Mouse (Mus musculus) midbrain, embryonic 15.5 days (tissue): ENCODE results near the gene Ggact. TPM values are rescaled to one million over a fixed set of nuclear protein-coding genes. Genes with fewer than 3 reads are reported as not detected.

Experiments used
- ATAC-seq: fragments of 200-750 bp; cut with Nextera tagmentation; replicated peaks from 2 replicates; pipeline ENCODE4 v1.8.0; 2017; ENCODE audit warnings: moderate TSS enrichment
- H3K27ac ChIP-seq: fragments of 300-500 bp; sonication (generic); 2 replicates; pipeline ENCODE4 v1.5.1; 2015; ENCODE audit warnings: mild to moderate bottlenecking, inconsistent platforms
- H3K27me3 ChIP-seq: fragments of 300-500 bp; sonication (generic); replicated peaks from 2 replicates; pipeline ENCODE4 v1.6.1; 2015; ENCODE audit warnings: inconsistent platforms
- H3K36me3 ChIP-seq: fragments of 300-500 bp; sonication (generic); replicated peaks from 2 replicates; pipeline ENCODE4 v1.6.1; 2015; ENCODE audit warnings: inconsistent platforms
- H3K4me1 ChIP-seq: fragments of 300-500 bp; sonication (generic); 2 replicates; pipeline ENCODE4 v1.6.1; 2015; ENCODE audit warnings: inconsistent platforms
- H3K4me2 ChIP-seq: fragments of 300-500 bp; sonication (generic); 2 replicates; pipeline ENCODE4 v1.6.1; 2015; ENCODE audit warnings: inconsistent platforms, mild to moderate bottlenecking, moderate library complexity
- H3K4me3 ChIP-seq: fragments of 300-500 bp; sonication (generic); 2 replicates; pipeline ENCODE4 v1.5.1; 2015; ENCODE audit warnings: mild to moderate bottlenecking, inconsistent platforms
- H3K9ac ChIP-seq: fragments of 300-500 bp; sonication (generic); 2 replicates; pipeline ENCODE4 v1.6.1; 2015; ENCODE audit warnings: mild to moderate bottlenecking, inconsistent platforms
- H3K9me3 ChIP-seq: fragments of 300-500 bp; sonication (generic); 2 replicates; pipeline ENCODE4 v1.6.1; 2016; ENCODE audit warnings: inconsistent platforms
- WGBS: fragments of 180-500 bp; shearing (Covaris S2); methylation state at CpG from one replicate; pipeline ENCODE4 v1.1.7; 2015; ENCODE audit warnings: mixed read lengths; 5-methylcytosine and 5-hydroxymethylcytosine counted together
- polyA plus RNA-seq: library from polyadenylated mRNA; unstranded; fragments of >200 nt; fragmentation: Nextera tagmentation; extraction: Ambion mirVana; gene quantifications from 2 replicates; pipeline ENCODE4 v1.2.1, GENCODE M21; 2015

Gene Ggact
- polyA plus RNA-seq, 1 experiment from 2014 or later = 10.3 TPM

DNA sequence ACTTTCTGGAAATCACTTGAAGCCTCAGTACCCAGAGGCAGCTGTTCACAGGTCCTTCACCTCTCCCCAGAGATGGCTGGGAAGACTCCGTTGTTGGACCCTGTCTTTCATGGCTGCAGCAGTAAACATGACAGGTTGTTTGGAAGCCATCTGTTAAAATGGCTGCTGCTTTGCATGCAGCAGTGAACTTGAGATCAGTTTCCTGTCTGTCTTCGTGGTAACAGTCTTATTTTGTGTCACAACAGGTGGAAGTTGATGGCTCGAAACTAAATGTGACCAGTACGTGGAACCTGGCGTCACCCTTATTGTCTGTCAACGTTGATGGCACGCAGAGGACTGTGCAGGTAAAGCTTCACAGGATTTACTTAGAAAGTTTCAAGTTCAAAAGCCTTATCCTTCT, 123.4 kb downstream of the Ggact start:
- H3K4me3 ChIP-seq = no peak overlapping the region
- H3K4me2 ChIP-seq = no peak overlapping the region
- no peak overlapping the region for H3K27ac ChIP-seq
- no peaks in the 10 kb centered on the region for H3K4me1 ChIP-seq
- no peak overlapping the region for H3K9ac ChIP-seq
- WGBS = 76% methylated on average over 7 of the region's 7 CpGs
- H3K9me3 ChIP-seq = no peaks in the 10 kb centered on the region
- ATAC-seq = no peak
- no peaks in the 10 kb centered on the region for H3K27me3 ChIP-seq
- no peaks in the 10 kb centered on the region for H3K36me3 ChIP-seq

DNA sequence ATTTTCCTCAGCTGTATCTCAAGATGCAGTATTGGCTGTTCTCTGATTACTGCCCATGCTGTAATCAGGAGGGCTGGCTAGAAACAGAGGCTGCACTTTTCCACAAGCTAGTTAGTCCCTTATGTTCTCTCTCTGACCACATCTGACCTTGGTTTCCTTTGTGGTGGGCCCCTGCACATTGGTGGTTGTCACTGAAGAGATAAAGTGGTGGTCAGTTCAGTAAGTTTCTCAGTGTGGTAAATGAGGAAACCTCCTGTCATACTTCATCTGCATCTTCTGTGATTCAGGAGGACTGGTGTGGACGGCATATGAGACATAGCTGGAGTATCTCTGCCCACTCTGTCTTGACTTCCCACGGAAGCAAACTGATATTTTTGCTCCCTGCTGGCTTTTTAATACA, 125.4 kb downstream of the Ggact start:
- no peak overlapping the region for H3K9ac ChIP-seq

DNA sequence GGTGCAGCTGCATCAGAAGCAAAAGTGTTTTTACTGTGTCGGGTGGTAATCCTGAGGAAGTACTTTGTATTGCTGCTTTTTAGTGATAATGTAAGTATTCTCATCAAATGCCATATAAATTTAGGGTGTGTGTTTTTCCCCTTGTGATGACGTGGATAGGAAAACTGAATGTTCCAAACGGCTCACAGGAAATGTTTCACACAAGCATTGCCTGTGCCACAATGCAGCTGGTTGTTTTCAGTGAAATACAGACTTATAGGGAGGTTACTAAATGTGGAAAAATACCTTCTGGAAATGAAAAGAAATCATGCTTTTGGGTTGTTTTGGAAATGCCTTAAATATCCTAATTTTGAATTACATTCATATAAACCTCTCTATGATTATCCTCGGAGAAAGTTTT, 128.9 kb downstream of the Ggact start:
- no peak overlapping the region for H3K4me2 ChIP-seq
- no peaks in the 10 kb centered on the region for H3K9me3 ChIP-seq
- WGBS = 84% methylated on average over 4 of the region's 4 CpGs
- no peaks in the 10 kb centered on the region for H3K4me1 ChIP-seq
- no peak for ATAC-seq
- H3K27me3 ChIP-seq = no peaks in the 10 kb centered on the region
- no peaks in the 10 kb centered on the region for H3K36me3 ChIP-seq
- no peak overlapping the region for H3K27ac ChIP-seq
- no peak overlapping the region for H3K9ac ChIP-seq
- H3K4me3 ChIP-seq = no peak overlapping the region

More for the DNA sequence above, 125.4 kb downstream of the Ggact start:
- no peak overlapping the region for H3K4me2 ChIP-seq
- H3K36me3 ChIP-seq = no peaks in the 10 kb centered on the region
- no peak for ATAC-seq
- no peaks in the 10 kb centered on the region for H3K4me1 ChIP-seq
- H3K27ac ChIP-seq = no peak overlapping the region
- no peak overlapping the region for H3K4me3 ChIP-seq
- H3K9me3 ChIP-seq = no peaks in the 10 kb centered on the region
- no peaks in the 10 kb centered on the region for H3K27me3 ChIP-seq
- 84% methylated on average over 2 of the region's 2 CpGs for WGBS

DNA sequence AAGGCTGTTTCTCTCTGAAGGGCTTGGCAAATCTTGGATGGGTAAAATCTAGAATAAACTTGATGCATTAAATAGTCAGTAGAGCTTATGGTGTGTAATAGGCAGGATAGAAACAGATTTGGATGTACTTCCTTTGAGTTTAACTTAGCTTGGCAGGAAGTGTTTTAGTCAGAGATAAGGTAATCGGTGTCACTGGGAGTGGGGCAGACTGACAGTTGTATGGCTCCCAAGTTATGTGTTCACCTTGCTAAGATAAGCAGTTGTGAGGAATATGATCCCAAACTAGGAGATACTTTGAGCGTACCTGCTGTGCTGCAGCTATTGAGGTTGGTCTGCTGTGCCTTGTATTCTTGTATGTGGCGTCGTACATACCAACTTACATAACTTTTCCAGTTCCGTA, 147.1 kb downstream of the Ggact start:
- no peak overlapping the region for H3K27ac ChIP-seq
- 94% methylated on average over 5 of the region's 5 CpGs for WGBS
- no peak overlapping the region for H3K4me3 ChIP-seq
- H3K9ac ChIP-seq = no peak overlapping the region
- H3K36me3 ChIP-seq = no peaks in the 10 kb centered on the region
- no peaks in the 10 kb centered on the region for H3K27me3 ChIP-seq
- no peaks in the 10 kb centered on the region for H3K9me3 ChIP-seq
- ATAC-seq = no peak
- no peaks in the 10 kb centered on the region for H3K4me1 ChIP-seq
- H3K4me2 ChIP-seq = no peak overlapping the region

Other genes starting within 250 kb of the Ggact start
- gene Tmtc4, start 70.3 kb upstream of the Ggact start, polyA plus RNA-seq = 45.8 and 50.4 TPM in 2 replicates